Mouse (Mus musculus) ovary, postnatal 36 days (tissue): ENCODE measurements around the gene Klk1b24.
"Not testable (repeated sequence)": the region's sequence is repeated elsewhere in the genome, so short reads cannot be mapped to it uniquely, and the experiment has no call there.

ENCODE experiments used
- DNase-seq: peaks from one replicate; pipeline ENCODE4 v3.0.0; 2022; ENCODE audit warnings: low spot score, mixed read lengths

The Klk1b24 gene

DNA sequence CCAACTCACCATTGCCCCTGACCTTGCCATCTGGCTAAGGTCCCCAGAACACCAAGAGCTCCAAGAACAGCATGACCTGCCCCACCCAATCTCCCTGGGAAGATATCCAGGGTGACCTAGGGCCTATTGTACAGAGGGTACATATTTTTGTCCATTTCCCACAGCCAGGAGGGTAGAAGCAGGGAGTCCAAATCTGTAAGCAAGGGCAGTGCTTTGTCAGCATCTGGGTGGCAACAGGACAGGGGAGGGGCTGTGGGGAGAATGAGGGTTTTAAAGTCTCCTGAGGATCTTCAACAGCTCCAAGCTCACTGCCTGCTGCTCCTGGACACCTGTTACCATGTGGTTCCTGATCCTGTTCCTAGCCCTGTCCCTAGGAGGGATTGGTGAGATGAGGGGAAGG, at the start of gene Klk1b24:
TSS of gene Klk1b24 (plus strand) at position 301 of the 400 bp plus-strand sequence.
- DNase-seq: not testable (repeated sequence)

DNA sequence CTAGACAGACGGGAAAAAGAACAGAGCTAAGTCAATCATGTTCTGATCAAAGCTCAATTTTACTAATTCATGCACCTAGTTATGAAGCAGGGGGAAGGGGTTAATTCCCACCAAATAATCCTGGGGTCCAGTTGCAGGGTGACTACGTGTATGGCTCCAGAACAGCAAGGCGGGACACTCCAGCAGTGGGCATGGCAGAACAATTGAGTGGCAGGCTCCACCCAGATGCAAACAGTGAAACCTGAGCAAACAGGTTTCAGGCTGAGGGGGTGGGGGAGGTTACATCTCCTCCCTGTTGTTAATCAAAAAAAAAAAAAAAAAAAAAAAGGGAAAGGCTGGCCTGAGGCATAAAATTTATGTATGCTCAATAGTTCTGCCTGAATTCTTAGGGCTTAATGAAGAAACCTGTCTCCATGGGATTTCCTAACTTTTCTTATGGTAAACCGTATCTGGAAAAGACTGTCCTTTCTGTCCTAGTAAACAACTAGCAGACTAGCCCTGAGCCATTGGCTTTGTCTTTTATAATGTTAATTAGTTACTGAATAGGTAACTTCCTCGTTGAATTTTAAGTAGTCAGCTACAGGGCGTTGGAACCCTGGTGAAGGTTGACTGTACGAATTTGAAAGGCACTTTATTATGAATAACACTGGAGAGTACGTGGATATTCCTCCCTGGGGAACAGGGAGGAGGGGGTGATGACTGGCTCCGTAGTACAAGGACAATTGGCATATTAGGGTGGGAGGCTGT, 8.6 kb upstream of the Klk1b24 start:
- no peak for DNase-seq

DNA sequence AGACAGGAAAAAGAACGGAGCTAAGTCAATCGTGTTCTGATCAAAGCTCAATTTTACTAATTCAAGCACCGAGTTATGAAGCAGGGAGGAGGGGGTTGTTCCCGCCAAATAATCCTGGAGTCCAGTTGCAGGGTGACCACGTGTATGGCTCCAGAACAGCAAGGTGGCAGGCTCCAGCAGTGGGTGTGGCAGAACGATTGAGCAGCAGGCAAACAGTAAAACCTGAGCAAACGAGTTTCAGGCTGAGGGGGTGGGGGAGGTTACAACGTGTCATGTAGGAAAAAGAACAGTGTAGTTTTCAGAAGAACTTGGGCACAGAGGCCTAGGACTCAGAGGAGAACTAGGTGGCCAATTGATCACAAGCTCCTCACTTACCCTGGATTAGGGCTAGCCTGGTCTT, 1.5 kb upstream of the Klk1b24 start:
- not testable (repeated sequence) for DNase-seq

DNA sequence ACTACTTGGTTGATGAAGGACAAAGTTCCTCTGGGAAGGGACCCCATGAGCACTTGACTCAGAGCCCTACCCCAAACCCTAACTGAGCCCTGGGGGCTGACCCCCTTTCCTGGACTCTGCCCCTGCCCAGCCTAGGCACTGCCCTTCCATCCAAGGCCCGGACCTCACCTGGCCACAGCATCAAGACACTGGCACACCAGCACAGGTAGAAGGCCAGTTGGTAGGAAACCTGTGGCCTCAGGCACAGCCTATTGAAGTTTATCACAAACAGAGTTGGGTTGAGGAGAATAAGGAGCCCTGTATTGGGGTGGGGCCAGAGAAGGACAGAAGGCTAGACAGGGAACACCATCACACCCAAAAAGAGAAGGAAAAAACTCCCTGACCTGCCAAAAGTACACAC, 5.4 kb downstream of the Klk1b24 start:
- not testable (repeated sequence) for DNase-seq

DNA sequence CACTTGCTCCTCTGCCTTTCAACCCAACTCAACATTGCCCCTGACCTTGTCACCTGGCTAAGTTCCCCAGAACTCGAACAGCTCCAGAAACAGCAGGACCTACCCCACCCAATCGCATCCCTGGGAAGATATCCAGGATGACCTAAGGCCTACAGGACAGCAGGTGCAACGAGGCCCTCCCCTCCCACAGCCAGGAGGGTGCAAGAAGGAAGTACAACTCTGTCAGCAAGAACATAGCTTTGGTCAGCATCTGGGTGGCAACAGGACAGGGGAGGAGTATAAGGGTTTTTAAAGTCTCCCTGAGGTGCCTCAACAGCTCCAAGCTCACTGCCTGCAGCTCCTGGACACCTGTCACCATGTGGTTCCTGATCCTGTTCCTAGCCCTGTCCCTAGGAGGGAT, 9.9 kb downstream of the Klk1b24 start, which contains the start of gene Klk1b3:
TSS of gene Klk1b3 (plus strand) at position 301 of the 400 bp plus-strand sequence.
- DNase-seq: no peak

DNA sequence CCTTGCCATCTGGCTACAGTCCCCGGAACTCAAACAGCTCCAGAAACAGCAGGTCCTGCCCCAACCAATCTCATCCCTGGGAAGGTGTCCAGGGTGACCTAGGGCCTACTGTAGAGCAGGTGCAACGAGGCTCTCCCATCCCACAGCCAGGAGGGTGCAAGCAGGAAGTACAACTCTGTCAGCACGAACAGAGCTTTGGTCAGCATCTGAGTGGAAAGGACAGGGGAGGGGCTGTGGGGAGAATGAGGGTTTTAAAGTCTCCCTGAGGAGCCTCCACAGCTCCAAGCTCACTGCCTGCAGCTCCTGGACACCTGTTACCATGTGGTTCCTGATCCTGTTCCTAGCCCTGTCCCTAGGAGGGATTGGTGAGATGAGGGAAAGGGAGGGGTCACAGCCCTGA, 19.1 kb downstream of the Klk1b24 start, which contains the start of gene Klk1b4:
TSS of gene Klk1b4 (plus strand) at position 301 of the 400 bp plus-strand sequence.
- not testable (repeated sequence) for DNase-seq

DNA sequence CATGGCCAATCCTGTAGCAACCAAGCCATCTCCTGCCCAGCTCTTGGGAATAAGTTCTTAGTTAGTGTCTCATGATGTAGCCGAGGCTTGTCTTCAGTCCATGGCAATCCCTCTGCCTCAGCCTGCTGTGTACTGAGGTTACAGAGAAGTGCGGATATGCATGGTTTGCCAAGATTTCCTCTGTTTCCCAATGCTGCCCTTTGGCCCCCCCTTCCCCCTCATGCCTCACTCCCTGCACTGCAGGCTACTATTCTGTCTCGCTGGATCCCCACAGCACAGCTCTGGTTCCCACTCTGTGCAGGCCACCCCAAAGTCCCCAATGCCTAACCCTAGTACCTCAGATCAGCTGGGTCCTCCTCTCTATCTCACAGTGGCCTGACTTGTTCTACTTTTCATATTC, 20.3 kb downstream of the Klk1b24 start:
- no peak for DNase-seq

DNA sequence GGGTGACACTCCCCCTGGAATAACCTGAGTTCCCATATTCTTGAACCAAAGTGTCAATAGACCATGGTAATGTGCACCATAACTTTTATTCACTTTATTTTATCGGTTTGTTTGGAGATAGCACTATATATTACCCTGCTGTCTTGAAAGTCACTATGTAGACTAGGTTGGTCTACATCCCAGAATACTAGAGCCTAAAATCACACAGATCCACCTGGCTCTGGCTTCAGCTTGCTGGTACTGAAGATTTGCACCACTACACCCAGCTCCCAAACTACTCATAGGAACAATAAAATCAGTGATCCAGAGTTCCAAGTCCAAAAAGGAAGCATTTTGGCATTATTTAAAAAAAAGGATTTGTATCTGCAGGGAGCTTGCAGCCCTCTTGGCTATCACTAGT, 27.6 kb downstream of the Klk1b24 start, which contains the start of gene Klk1b5:
TSS of gene Klk1b5 (plus strand) at position 301 of the 400 bp plus-strand sequence.
- DNase-seq: no peak

DNA sequence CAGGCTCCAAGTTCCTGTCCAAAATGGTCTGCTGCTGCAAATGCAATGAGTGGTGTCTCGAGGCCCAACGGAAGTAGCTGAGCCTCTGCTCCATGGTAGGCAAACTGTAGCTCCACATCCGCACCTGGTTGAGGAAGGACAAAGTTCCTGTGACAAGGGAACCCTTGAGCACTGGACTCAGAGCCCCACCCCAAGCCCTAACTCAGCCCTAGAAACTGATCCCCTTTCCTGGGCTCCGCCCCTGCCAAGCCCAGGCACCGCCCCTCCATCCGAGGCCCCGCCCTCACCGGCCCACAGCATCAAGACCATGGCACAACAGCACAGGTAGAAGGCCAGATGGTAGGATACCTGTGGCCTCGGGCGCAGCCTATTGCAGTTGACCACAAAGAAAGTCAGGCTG, 33.6 kb downstream of the Klk1b24 start:
- DNase-seq: not testable (repeated sequence)

DNA sequence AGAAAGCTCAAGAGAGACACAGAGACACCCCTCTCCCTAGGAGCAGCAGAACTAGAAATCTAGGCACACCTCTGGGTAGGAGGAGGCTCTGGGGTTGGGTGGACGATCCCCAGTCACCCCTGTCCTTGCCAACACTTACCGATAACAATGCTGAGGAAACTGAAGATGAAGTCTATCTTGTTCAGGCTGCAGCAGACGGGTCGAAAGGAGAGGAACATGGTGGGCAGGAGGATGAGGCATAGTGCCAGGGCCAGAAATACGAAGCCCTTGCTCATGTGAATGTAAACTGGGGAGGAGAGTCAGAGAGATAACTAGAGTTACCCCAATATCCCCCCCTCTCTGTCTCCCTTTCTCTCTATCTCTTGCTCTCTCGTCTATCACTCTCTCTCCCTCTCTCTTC, 34.3 kb downstream of the Klk1b24 start:
- DNase-seq: not testable (repeated sequence)

DNA sequence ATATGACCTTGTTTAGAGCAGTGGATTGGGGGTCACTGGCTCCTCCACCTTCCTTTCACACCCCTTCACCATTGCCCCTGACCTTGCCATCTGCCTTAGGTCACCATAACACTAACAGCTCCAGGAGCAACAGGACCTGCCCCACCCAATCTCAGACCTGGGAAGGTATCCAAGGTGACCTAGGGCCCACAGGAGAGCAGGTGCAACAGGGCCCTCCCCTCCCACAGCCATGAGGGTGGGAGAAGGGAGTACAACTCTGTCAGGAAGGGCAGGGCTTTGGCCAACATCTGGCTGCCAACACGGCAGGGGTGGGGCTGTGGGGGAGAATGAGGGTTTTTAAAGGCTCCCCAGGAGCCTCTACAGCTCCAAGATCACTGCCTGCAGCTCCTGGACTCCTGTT, 37.0 kb downstream of the Klk1b24 start, which contains the start of gene Klk1:
TSS of gene Klk1 (plus strand) at position 285 of the 400 bp plus-strand sequence.
- no peak for DNase-seq

DNA sequence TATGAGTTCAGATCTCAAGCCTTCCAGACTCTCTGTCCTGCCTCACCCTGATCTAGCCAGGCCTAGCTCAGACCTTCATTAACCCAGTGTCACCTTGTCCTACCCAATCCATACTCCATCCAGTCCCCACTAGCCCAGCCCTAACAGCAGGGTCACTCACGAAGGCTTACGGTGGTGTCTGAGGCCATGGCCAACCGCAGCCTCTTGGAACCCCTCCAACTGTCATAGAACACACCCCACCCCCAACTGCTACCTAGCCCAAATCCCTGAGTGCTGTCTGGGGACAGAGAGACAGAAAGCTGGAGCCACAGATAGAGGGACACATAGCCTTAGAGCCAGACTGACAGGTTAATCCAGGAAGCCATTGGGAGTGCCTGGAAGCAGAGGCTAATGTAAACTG, 47.9 kb downstream of the Klk1b24 start, which contains the start of gene Gm36864:
TSS of gene Gm36864 (plus strand) at position 269 of the 400 bp plus-strand sequence.
- no peak for DNase-seq

DNA sequence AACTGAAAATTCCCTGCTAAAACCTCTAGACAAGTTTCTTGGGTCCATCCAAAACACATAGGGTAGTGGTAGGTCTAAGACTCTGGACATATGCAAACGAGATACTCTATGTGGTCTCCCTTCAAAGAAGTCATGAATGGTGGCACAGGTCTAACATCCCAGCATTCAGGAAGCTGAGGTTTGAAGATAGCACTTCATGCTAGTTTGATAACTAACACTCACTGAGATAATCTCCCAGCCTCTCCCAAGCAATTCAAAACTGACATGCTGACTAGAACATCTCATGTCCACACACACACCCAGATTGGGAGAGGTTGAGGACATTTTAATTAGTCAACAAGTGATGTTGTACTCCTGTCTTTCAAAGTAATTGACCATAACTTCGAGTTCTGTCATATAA, 51.9 kb downstream of the Klk1b24 start:
- no peak for DNase-seq

DNA sequence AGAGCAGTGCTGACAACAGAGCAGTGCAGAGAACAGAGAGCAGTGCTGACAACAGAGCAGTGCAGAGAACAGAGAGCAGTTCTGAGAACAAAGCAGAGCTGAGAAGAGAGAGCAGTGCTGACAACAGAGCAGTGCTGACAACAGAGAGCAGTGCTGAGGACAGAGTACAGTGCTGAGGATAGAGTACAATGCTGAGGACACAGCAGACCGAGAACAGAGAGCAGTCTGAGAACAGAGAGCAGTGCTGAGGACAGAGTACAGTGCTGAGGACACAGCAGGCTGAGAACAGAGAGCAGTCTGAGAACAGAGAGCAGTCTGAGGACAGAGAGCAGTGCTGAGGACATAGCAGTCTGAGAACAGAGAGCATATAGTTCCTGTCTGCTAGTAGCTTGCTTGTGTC, 52.7 kb downstream of the Klk1b24 start:
- no peak for DNase-seq

DNA sequence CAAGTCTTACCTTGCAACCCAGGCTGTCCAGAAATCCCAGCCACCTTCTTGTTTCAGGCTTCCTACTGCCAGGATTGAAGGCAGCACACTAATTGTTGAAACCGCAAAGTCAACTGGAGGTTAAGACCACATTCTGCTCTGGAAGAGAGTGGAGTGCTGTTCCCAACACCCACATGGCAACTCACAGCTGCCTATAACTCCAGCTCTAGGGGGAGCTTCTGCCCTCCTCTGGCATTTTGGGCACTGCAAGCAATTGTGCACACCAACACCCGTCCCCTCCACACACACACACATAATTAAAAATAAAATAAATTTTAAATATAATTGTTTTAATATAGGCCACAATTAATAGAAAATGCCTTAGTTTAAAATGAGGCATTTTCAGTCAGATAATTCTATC, 53.1 kb downstream of the Klk1b24 start:
- no peak for DNase-seq
